Mouse (Mus musculus) left cerebral cortex, adult 11 months (tissue): ENCODE data around the gene Oit1.

ENCODE experiments used
- DNase-seq: peaks from one replicate; pipeline ENCODE4 v3.0.0; 2022; ENCODE audit warnings: low spot score

Gene Oit1

GRCm38 (mm10) chr14:8335947-8336346 lies 42.6 kb downstream of the Oit1 start:
- no peak for DNase-seq

GRCm38 (mm10) chr14:8334511-8334910 lies 44.0 kb downstream of the Oit1 start:
- DNase-seq = no peak

DNA sequence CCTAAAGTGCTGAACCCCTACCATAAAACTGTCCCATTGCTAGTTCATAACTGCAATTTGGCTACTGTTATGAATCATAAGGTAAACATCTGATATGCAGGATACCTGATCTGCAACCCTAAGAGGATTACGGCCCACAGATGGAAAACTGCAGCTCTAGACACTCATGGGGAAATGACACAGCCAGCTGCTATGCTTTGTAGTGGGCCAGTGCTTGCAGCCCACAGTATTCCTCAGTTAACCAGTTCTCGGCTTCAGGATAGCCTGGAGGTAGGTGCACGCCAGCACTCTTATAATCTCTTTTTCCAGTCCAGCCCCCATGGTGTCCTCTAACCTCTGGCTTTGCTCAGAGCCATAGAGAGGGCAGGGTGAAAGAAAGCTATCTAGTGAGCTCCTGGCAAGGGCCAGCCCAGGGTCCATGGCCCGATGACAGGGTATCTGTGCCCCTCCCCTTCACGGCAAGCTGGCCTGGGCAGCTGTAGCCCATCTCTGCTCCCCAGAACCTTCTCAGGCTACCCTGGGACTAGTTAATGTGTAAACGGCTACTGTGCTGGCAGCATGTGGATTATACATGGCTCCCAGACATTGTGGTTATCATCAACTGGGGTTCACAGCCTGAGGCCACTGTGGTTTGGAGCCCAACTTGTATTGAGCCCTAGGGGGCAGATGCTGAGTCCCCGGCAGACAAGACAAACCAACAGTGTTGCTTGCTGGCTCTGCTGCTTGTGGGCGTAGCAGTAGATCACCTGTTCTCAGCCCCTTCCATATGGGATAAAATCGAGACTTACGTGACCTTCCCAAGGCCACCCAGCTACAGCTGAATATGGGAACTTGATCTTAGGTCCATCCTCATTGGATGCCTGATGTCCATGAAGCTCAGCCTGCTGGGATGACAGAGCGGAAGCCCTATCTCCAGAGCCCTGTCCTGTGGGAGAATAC lies 46.0 kb downstream of the Oit1 start:
- no peak for DNase-seq

- no peak for DNase-seq
Measured at GRCm38 (mm10) chr14:8331307-8331905, 47.1 kb downstream of the Oit1 start.

DNA sequence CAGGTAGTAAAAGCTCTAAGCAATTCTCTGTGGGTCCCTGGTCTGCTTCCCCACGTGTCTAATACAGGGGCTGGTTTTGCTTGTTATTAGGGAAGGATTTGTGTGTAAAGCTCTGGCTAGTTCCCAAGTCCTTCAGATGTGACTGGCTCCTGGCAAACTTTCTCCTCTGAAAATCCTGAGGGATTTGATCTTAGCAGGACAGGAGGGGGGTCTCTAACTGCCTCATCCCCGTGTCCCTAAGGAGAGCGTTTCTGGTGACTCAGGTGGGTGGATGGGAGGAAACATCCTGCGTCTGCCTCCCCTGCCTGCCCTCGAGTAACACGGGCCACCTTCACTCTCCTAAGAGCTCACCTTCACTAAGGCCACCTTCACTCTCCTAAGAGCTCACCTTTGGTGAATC lies 48.2 kb downstream of the Oit1 start:
- no peak for DNase-seq

DNA sequence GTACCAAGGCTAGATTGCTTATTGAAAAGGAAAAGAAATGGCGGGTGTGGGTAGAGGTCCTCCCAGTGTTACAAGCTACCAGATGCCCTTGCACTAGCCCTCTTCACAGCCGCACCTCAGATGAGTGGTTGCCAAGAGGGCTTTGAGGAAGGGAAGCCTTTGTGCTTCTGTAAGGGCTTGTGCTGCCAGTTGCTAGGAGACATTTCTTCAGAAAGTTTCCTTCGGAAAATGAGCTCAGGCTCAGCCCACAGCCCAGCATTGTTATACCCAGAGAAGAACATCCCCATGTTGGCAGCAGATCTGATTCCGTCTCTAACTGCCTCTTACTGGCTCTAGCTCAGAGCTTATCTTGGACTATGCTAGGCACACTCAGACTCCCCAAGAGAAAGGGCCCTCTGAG lies 49.0 kb downstream of the Oit1 start:
- DNase-seq = no peak

DNA sequence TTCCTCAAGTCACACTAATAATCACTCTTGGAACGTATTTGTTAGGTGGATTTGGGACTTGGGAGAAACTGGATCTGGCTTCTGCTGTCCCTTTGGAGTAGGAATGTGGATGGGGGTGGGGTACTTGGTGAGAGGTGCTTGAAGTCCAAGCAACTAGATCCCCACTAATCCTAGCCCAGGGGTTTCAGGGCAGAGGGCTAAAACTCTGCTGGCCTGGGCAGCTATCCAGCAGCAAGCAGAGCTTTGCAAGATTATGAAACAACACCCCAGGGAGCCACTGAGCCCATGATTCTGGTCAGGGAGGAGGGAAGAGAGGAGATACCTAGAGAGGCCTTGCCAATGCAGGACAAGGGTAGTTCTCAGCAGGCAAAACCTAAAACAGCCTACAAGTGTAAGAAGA lies 51.2 kb downstream of the Oit1 start:
- no peak for DNase-seq

DNA sequence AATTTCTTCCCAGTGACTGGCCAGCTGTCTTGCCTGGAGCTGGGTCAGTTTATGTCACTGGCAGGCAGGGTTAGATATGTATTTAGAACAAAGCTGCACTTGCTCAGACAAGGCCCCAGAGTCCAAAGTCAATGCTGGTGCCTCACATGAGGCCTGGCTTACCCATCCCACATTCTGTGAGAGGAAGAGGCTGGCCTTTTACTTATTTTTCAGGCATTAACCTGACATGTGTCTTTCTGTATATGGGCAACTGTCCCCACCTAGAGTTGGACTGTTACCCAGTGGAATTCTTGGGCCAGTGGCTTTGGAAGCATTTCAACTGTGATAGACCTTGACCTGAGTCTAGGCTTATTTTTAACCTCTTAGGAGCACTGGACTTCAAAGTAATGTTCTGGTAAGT lies 51.6 kb downstream of the Oit1 start:
- no peak for DNase-seq

- no peak for DNase-seq
Measured at GRCm38 (mm10) chr14:8325746-8326145, 52.8 kb downstream of the Oit1 start.

DNA sequence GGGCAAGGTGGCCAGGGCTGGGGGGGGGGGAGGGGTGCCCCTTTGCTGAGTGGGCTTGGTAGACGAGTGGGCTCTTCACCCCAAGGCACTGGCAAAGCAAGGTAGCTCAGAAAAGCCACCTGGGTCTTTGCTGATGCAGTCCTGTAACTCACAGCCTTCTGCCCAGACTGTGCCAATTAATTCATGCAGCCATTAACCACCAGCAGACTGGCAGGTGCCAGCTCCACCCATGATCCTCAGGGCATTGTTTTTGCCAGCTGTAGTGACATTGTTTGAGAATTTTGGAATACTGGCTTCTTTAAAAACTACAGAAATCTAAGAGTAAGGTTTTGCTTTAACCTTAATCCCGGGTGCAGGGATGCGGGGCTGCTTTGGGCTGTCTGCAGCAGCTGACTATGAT lies 58.0 kb downstream of the Oit1 start:
- no peak for DNase-seq

DNA sequence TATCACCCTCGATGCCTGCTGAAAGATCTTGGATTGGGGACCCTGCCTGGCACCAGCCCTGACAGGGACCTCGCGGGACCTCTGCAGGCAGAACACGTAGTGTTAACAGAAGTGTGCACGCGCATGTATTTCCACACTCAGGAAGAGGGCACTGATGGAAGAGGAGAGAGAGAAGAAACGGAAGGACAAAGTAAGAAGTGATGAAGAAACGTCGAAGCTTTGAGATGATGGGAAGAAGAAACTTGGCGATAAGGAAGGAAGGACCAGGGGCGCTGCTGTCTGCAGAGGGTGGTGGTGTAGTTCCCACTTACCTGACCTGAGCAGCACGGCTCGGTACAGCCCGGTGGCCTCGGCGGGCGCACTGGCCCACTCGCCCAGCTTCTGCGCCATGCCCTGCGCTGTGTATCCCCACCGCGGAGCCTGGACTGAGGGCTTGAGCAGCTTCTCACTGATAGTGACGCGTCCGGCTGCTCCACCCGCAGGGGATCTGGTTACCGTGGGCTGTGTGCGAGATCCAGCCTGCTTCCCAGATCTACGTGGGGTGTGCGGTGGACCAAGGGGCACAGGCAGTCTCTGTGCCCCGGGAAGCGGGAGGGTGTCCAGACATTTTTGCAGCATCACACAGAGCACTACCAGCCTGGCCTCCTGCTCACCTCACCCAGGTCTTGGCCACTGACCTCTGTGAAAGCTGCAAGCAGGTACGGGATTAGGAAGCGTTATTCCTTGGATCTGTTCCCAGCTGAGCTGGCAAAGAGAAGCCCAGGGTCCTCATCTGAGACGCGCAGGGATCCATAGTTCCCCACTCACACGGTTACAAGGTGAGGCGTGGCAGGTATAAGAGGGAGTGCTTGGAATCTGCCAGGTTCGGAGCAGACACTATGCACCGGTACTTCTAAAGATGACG lies 61.1 kb downstream of the Oit1 start, which contains the start of gene Fam107a:
Fam107a (minus strand) TSS at position 830 of the 904 bp plus-strand sequence.
- DNase-seq = no peak

- no peak for DNase-seq
Measured at GRCm38 (mm10) chr14:8316366-8317193, 62.0 kb downstream of the Oit1 start.

DNA sequence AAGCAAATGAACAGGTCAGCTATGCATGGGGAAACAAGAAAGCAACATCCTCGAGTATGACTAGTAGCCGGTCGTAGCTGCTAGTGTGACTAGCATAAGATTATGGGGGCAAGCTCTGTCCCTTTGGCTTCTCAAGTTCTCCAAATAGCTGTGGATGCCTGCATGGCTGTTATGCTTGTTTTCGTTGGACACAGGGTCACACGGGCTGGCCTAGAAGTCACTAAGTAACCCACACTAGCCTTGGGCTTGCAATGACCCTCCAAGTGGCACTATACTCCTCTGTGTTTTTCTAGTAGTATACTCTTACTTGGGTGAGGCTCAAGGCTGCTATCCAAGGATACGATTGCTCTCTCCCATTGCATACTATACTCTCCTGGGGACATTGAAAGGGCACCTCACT lies 63.4 kb downstream of the Oit1 start:
- no peak for DNase-seq

- no peak for DNase-seq
Measured at GRCm38 (mm10) chr14:8314536-8314935, 64.0 kb downstream of the Oit1 start.

DNA sequence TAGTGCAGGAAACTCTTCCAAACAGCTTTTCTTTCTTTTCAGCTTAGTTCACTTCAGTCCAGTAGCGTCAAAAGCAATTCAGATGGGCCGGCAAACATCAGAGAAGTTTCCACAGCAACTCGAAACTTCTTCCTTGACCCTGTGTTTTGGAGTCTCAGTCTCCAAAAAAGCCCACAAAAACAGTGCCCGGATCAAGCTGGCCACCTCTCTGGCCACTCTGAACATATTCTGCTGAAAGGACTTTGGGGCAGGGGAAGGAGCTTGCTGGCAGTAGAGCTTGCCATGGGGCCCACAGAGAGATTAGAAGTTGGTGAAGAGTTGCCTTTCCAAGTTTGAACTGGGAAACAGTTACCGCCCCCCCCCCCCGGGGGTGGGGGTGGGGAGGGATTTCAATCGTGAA lies 64.7 kb downstream of the Oit1 start:
- no peak for DNase-seq

DNA sequence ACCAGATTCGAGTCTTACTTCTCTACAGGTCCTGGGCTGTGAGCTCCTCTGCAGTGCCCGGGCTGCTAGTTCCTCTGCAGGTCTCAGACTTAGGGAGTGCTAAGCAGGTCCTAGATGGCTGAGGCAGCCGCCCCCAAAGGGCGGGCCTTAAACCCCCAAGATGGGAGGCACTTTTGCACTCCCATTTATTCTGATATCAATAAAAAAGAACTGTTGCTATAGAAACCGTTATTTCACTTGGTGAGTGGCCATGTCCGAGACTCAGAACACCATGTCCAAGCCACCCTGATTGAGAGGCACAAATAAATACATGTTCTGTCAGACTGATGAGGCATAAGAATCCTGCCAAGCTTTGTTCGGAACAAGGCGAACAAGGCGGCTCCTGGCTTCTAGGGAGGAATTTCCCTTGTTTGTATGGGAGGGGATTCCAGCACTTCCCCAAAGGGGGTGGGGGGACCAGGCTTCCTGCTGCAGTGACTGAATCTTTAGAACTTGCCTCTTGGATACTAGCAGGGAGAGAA lies 68.9 kb downstream of the Oit1 start:
- DNase-seq = peak; percentile 46

- DNase-seq = no peak
Measured at GRCm38 (mm10) chr14:8308650-8309049, 69.9 kb downstream of the Oit1 start.

DNA sequence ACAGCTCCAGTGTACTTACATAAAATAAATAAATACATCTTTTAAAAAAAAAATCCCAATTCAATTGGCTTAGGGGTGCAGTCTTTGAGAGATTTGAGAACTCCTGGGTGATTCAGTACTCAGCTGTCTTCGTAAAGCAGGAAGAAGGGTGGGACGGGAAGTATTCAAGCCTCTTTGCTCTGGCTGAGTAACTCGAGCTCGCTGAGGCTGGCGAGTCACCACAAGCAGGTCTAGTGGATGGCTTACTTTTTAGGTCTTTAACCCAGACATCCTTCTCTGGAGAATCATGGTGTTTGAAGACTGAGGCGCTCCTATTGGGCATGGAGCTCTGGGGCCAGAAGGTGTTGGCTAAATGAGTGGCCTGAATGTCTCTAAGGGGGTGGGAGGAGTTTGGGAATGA lies 71.7 kb downstream of the Oit1 start:
- no peak for DNase-seq

- DNase-seq = no peak
Measured at GRCm38 (mm10) chr14:8305014-8305413, 73.5 kb downstream of the Oit1 start.

DNA sequence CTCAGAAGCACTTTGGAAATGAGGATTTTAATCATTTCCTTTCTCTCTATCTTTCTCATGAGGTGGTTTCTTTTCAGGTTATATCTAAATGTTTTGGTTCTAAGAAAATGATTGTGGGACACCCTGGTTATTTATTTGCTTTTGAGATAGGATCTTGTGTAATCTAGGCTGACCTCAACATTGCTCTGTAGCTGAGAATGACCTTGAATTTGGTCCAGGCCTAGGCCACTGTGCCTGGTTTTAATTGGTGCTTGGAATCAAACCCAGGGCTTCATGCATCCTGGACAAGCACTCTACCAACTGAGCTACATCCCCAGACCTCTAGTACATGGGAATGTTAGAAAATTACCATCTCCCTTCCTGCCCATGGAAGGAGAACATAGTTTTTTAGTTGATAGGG lies 74.5 kb downstream of the Oit1 start:
- no peak for DNase-seq

GRCm38 (mm10) chr14:8302687-8303086 lies 75.9 kb downstream of the Oit1 start:
- no peak for DNase-seq
